Mouse (Mus musculus) neural tube, embryonic 13.5 days (tissue): ENCODE data around the gene Macrod2. TPM values are rescaled to one million over a fixed set of nuclear protein-coding genes. Genes with fewer than 3 reads are reported as not detected.
A peak's percentile ranks its signal among the peaks of the same experiment; 100 is the strongest.

Experiments
- ATAC-seq: fragments of 200-750 bp; cut with Nextera tagmentation; 2 replicates; pipeline ENCODE4 v1.8.0; 2017; ENCODE audit warnings: low read depth, mild to moderate bottlenecking, moderate TSS enrichment, moderate library complexity
- H3K27ac ChIP-seq: fragments of 300-500 bp; sonication (generic); replicated peaks from 2 replicates; pipeline ENCODE4 v1.5.1; 2015; ENCODE audit warnings: moderate library complexity, mild to moderate bottlenecking, inconsistent platforms
- H3K27me3 ChIP-seq: fragments of 300-500 bp; sonication (generic); 2 replicates; pipeline ENCODE4 v1.6.1; 2015; ENCODE audit warnings: mild to moderate bottlenecking, inconsistent platforms
- H3K36me3 ChIP-seq: fragments of 300-500 bp; sonication (generic); 2 replicates; pipeline ENCODE4 v1.6.1; 2015; ENCODE audit warnings: mild to moderate bottlenecking, inconsistent platforms
- H3K4me1 ChIP-seq: fragments of 300-500 bp; sonication (generic); replicated peaks from 2 replicates; pipeline ENCODE4 v1.6.1; 2015; ENCODE audit warnings: inconsistent platforms
- H3K4me2 ChIP-seq: fragments of 300-500 bp; sonication (generic); 2 replicates; pipeline ENCODE4 v1.6.1; 2015; ENCODE audit warnings: inconsistent platforms, mild to moderate bottlenecking, moderate library complexity
- H3K4me3 ChIP-seq: fragments of 300-500 bp; sonication (generic); 2 replicates; pipeline ENCODE4 v1.5.1; 2015; ENCODE audit warnings: mild to moderate bottlenecking, inconsistent platforms
- H3K9ac ChIP-seq: fragments of 300-500 bp; sonication (generic); 2 replicates; pipeline ENCODE4 v1.6.1; 2015; ENCODE audit warnings: moderate library complexity, mild to moderate bottlenecking, inconsistent platforms
- H3K9me3 ChIP-seq: fragments of 300-500 bp; sonication (generic); 2 replicates; pipeline ENCODE4 v1.6.1; 2016; ENCODE audit warnings: inconsistent platforms
- WGBS: fragments of 180-500 bp; shearing (Covaris S2); methylation state at CpG from one replicate; pipeline ENCODE4 v1.1.7; 2015; 5-methylcytosine and 5-hydroxymethylcytosine counted together
- polyA plus RNA-seq: library from polyadenylated mRNA; unstranded; fragments of >200 nt; fragmentation: Nextera tagmentation; extraction: Ambion mirVana; gene quantifications from 2 replicates; pipeline ENCODE4 v1.2.1, GENCODE M21; 2015

Gene Macrod2
- polyA plus RNA-seq, 1 experiment from 2014 or later = 78.9 TPM

- Histone ChIP-seq H3K27ac (no peak overlapping the region), H3K36me3 (no peaks in the 10 kb centered on the region), H3K4me3 (no peak overlapping the region), H3K4me2 (no peak overlapping the region), H3K27me3 (no peaks in the 10 kb centered on the region), H3K4me1 (peaks cover 5% of the 10 kb centered on the region; the same call in 1 of the 2 replicates), H3K9ac (no peak overlapping the region), H3K9me3 (no peaks in the 10 kb centered on the region)
- ATAC-seq = no peak
- 92% methylated on average over 3 of the region's 3 CpGs for WGBS
These were observed 1931.6 kb downstream of the Macrod2 start for GRCm38 (mm10) chr2:142326737-142327136.

GRCm38 (mm10) chr2:142329761-142330160, 1934.7 kb downstream of the Macrod2 start:
- Histone ChIP-seq H3K36me3 (no peaks in the 10 kb centered on the region), H3K4me1 (peaks cover 16% of the 10 kb centered on the region), H3K27ac (no peak overlapping the region), H3K4me2 (no peak overlapping the region), H3K9ac (no peak overlapping the region), H3K4me3 (no peak overlapping the region), H3K9me3 (no peaks in the 10 kb centered on the region), H3K27me3 (no peaks in the 10 kb centered on the region)
- WGBS = 41% methylated on average over 7 of the region's 7 CpGs
- ATAC-seq = peak; percentile 59; the same call in 1 of the 2 replicates

- ATAC-seq = peak; percentile 86
- Histone ChIP-seq H3K9me3 (no peaks in the 10 kb centered on the region), H3K27ac (peak overlapping the region; percentile 59), H3K36me3 (no peaks in the 10 kb centered on the region), H3K4me2 (peak overlapping the region; percentile 36), H3K9ac (no peak overlapping the region), H3K4me3 (no peak overlapping the region), H3K27me3 (no peaks in the 10 kb centered on the region), H3K4me1 (peaks cover 18% of the 10 kb centered on the region)
- WGBS = 8% methylated on average over 7 of the region's 7 CpGs
These were observed 1939.5 kb downstream of the Macrod2 start for GRCm38 (mm10) chr2:142334441-142335102.

GRCm38 (mm10) chr2:142335103-142335999, 1940.2 kb downstream of the Macrod2 start:
- Histone ChIP-seq H3K4me2 (peak overlapping the region; percentile 36), H3K36me3 (no peaks in the 10 kb centered on the region), H3K4me1 (peaks cover 18% of the 10 kb centered on the region), H3K27ac (peak overlapping the region; percentile 59), H3K27me3 (no peaks in the 10 kb centered on the region), H3K9ac (no peak overlapping the region), H3K9me3 (no peaks in the 10 kb centered on the region), H3K4me3 (no peak overlapping the region)
- no peak; the same call in 1 of the 2 replicates for ATAC-seq
- WGBS = 31% methylated on average over 10 of the region's 10 CpGs

DNA sequence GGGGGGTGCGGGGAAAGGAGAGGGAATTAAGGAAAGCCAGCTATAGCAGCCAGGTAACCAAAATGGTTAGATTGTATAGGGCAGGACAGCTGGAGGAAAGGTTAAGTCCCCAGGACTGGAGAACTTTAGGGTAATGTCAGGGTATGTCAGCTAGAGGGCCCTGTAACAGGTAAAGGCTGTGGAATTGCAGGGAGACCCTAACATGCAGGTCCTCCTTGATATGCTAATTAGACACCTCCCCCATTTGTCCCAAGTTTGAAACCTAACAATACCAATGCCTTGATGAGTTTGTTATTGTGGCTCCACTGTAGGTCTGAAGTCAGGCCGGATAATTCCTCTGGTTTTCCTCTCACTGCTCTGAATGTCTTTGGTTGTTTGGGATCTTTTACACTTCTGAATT, 1948.9 kb downstream of the Macrod2 start:
- H3K4me1 ChIP-seq = no peaks in the 10 kb centered on the region
- WGBS = 21% methylated on average over 1 of the region's 2 CpGs
- H3K4me3 ChIP-seq = no peak overlapping the region
- H3K36me3 ChIP-seq = no peaks in the 10 kb centered on the region
- H3K9me3 ChIP-seq = no peaks in the 10 kb centered on the region
- H3K27ac ChIP-seq = no peak overlapping the region
- no peak overlapping the region for H3K9ac ChIP-seq
- H3K27me3 ChIP-seq = no peaks in the 10 kb centered on the region
- no peak for ATAC-seq
- no peak overlapping the region for H3K4me2 ChIP-seq

DNA sequence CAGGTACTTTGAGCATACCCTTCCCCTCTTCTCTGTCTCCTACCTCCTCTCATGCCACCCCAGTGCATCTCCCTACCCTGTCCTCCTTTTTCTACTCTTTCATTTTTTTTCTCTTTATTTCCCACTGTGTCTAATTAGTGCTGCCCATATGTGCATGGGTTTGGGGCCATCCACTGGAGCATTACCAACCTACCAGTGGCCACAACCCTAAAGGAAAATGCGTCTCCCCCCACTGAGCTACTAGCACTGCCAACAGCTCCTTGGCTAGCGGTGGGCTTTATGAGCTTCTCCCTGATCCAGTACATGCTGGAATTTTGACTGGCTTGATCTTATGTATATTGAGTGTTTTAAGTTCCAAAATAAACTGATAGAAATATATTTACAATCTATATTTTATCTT, 1949.6 kb downstream of the Macrod2 start:
- H3K27me3 ChIP-seq = no peaks in the 10 kb centered on the region
- ATAC-seq = no peak
- H3K9ac ChIP-seq = no peak overlapping the region
- H3K9me3 ChIP-seq = no peaks in the 10 kb centered on the region
- 70% methylated on average over 2 of the region's 2 CpGs for WGBS
- no peak overlapping the region for H3K4me3 ChIP-seq
- no peaks in the 10 kb centered on the region for H3K36me3 ChIP-seq
- H3K4me2 ChIP-seq = no peak overlapping the region
- H3K4me1 ChIP-seq = no peaks in the 10 kb centered on the region
- H3K27ac ChIP-seq = no peak overlapping the region

GRCm38 (mm10) chr2:142349805-142350204, 1954.7 kb downstream of the Macrod2 start:
- Histone ChIP-seq H3K36me3 (no peaks in the 10 kb centered on the region), H3K9ac (no peak overlapping the region), H3K4me1 (no peaks in the 10 kb centered on the region), H3K27me3 (no peaks in the 10 kb centered on the region), H3K27ac (no peak overlapping the region), H3K4me2 (no peak overlapping the region), H3K4me3 (no peak overlapping the region), H3K9me3 (no peaks in the 10 kb centered on the region)
- no peak for ATAC-seq

DNA sequence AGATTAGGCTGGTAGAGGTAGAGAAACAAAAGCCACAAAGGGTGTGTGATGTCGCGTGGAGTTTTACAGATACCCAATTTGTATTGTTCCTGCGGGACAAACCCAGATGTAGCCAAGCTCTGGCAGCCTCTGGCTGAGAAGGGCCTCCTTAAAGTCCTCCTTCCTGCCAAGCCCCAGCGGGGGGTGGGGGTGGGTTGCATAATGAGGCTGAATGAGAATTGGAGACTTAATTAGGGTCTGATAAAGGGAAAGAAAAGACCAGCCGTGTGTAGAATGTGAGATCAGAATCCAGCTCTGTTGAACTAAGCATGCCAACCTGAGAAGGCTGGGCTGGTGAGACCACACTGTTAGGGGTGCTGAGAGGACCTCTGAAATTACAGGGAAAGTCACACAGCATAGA, 1967.8 kb downstream of the Macrod2 start:
- no peak overlapping the region for H3K27ac ChIP-seq
- WGBS = 2% methylated on average over 5 of the region's 5 CpGs
- H3K9me3 ChIP-seq = no peaks in the 10 kb centered on the region
- ATAC-seq = peak; percentile 76
- no peak overlapping the region for H3K4me2 ChIP-seq
- H3K4me3 ChIP-seq = no peak overlapping the region
- no peaks in the 10 kb centered on the region for H3K27me3 ChIP-seq
- peaks cover 5% of the 10 kb centered on the region for H3K4me1 ChIP-seq
- no peaks in the 10 kb centered on the region for H3K36me3 ChIP-seq
- no peak overlapping the region for H3K9ac ChIP-seq

GRCm38 (mm10) chr2:142373978-142374377, 1978.9 kb downstream of the Macrod2 start:
- Histone ChIP-seq H3K27ac (no peak overlapping the region), H3K4me2 (no peak overlapping the region), H3K27me3 (no peaks in the 10 kb centered on the region), H3K9ac (no peak overlapping the region), H3K36me3 (no peaks in the 10 kb centered on the region), H3K9me3 (no peaks in the 10 kb centered on the region), H3K4me3 (no peak overlapping the region), H3K4me1 (no peaks in the 10 kb centered on the region)
- WGBS = 33% methylated on average over 3 of the region's 3 CpGs
- ATAC-seq = no peak

GRCm38 (mm10) chr2:142380563-142380962, 1985.5 kb downstream of the Macrod2 start:
- Histone ChIP-seq H3K9me3 (no peaks in the 10 kb centered on the region), H3K4me3 (no peak overlapping the region), H3K27ac (no peak overlapping the region), H3K4me2 (no peak overlapping the region), H3K36me3 (no peaks in the 10 kb centered on the region), H3K27me3 (no peaks in the 10 kb centered on the region), H3K9ac (no peak overlapping the region), H3K4me1 (no peaks in the 10 kb centered on the region)
- ATAC-seq = no peak
- WGBS = 88% methylated on average over 2 of the region's 2 CpGs

- H3K4me3 ChIP-seq = no peak overlapping the region
- no peak overlapping the region for H3K9ac ChIP-seq
- H3K4me2 ChIP-seq = no peak overlapping the region
- H3K27ac ChIP-seq = no peak overlapping the region
- WGBS = 87% methylated on average over 2 of the region's 2 CpGs
- no peaks in the 10 kb centered on the region for H3K27me3 ChIP-seq
- no peaks in the 10 kb centered on the region for H3K9me3 ChIP-seq
- no peaks in the 10 kb centered on the region for H3K4me1 ChIP-seq
- no peak for ATAC-seq
- H3K36me3 ChIP-seq = no peaks in the 10 kb centered on the region
These were observed 1986.0 kb downstream of the Macrod2 start for GRCm38 (mm10) chr2:142381081-142381579.

- no peak overlapping the region for H3K9ac ChIP-seq
- H3K4me2 ChIP-seq = no peak overlapping the region
- H3K4me1 ChIP-seq = no peaks in the 10 kb centered on the region
- no peak overlapping the region for H3K4me3 ChIP-seq
- no peaks in the 10 kb centered on the region for H3K27me3 ChIP-seq
- H3K36me3 ChIP-seq = no peaks in the 10 kb centered on the region
- H3K9me3 ChIP-seq = 0 out of 2 replicates have a peak, but pooled peaks cover 8% of the 10 kb centered on the region
- no peak overlapping the region for H3K27ac ChIP-seq
- ATAC-seq = no peak
These were observed 1998.4 kb downstream of the Macrod2 start for GRCm38 (mm10) chr2:142393546-142393945.
